8 mouse cellular contexts compared by ENCODE assay signal in genomic region chr11:97021121-97021765, GRCm38 (mm10). TPM values are rescaled to one million over a fixed set of nuclear protein-coding genes. Genes with fewer than 3 reads are reported as not detected.
A peak's percentile ranks its signal among the peaks of the same experiment; 100 is the strongest.
DNase-seq lines count a peak whose midpoint lies in the region; ATAC-seq lines count a peak whose summit lies in the region.

No protein-coding gene starts in this region.

- peak overlapping the region; percentile 61 for H3K4me3 ChIP-seq in lung, embryonic 16.5 days (ENCODE audit: low read length)
- H3K4me3 ChIP-seq in embryonic facial prominence, embryonic 14.5 days (ENCODE audit: low read depth, low read length): peak overlapping the region; percentile 56
- peak overlapping the region; percentile 30 for H3K4me3 ChIP-seq in limb, embryonic 11.5 days (ENCODE audit: low read depth, low read length)

- H3K36me3 ChIP-seq in lung, embryonic 16.5 days (ENCODE audit: control insufficient read depth, insufficient read depth, low read length): no peaks in the 10 kb centered on the region
- H3K36me3 ChIP-seq in embryonic facial prominence, embryonic 14.5 days (ENCODE audit: control insufficient read depth, insufficient read depth, low read length): no peaks in the 10 kb centered on the region
- H3K36me3 ChIP-seq in limb, embryonic 11.5 days (ENCODE audit: control insufficient read depth, insufficient read depth, low read length): no peaks in the 10 kb centered on the region
- H3K36me3 ChIP-seq in splenic B cell, adult 2 months (ENCODE audit: control insufficient read depth, insufficient read depth, low read length, poor library complexity, severe bottlenecking): no peaks in the 10 kb centered on the region

- H3K9me3 ChIP-seq in lung, embryonic 16.5 days (ENCODE audit: control insufficient read depth, low read length): no peaks in the 10 kb centered on the region
- no peaks in the 10 kb centered on the region for H3K9me3 ChIP-seq in embryonic facial prominence, embryonic 14.5 days (ENCODE audit: control insufficient read depth, low read length)
- no peaks in the 10 kb centered on the region for H3K9me3 ChIP-seq in limb, embryonic 11.5 days (ENCODE audit: control insufficient read depth, low read length)

- 2% methylated on average over 27 of the region's 27 CpGs for WGBS in lung, embryonic 16.5 days
- under 1% methylated on average over 17 of the region's 27 CpGs for WGBS in embryonic facial prominence, embryonic 14.5 days
- 2% methylated on average over 26 of the region's 27 CpGs for WGBS in limb, embryonic 11.5 days

- intact Hi-C loops in gastrocnemius, postnatal 36 days (cut with DNase I): no loop called here

- ATAC-seq in lung, embryonic 16.5 days (ENCODE audit: low read depth): no peak
- ATAC-seq in embryonic facial prominence, embryonic 14.5 days (ENCODE audit: low read depth): no peak; the same call in 1 of the 2 replicates
- ATAC-seq in limb, embryonic 11.5 days (ENCODE audit: insufficient number of reproducible peaks, low FRiP score, low TSS enrichment, low read depth): no peak
- ATAC-seq in granulocyte monocyte progenitor cell, adult 5-6 weeks (replicated peaks; ENCODE audit: poor library complexity, severe bottlenecking): no peak

- H3K4me1 ChIP-seq in lung, embryonic 16.5 days (replicated peaks; ENCODE audit: control insufficient read depth, insufficient read depth, low read length): peaks cover 34% of the 10 kb centered on the region
- H3K4me1 ChIP-seq in embryonic facial prominence, embryonic 14.5 days (ENCODE audit: control insufficient read depth, insufficient read depth, low read length): peaks cover 14% of the 10 kb centered on the region
- H3K4me1 ChIP-seq in limb, embryonic 11.5 days (ENCODE audit: control insufficient read depth, insufficient read depth, low read length): peaks cover 31% of the 10 kb centered on the region

- no peak overlapping the region for H3K27ac ChIP-seq in lung, embryonic 16.5 days (ENCODE audit: low read length)
- H3K27ac ChIP-seq in embryonic facial prominence, embryonic 14.5 days (replicated peaks; ENCODE audit: low read depth, low read length): no peak overlapping the region
- H3K27ac ChIP-seq in limb, embryonic 11.5 days (replicated peaks; ENCODE audit: low read depth, low read length): no peak overlapping the region

- peaks cover 71% of the 10 kb centered on the region for H3K27me3 ChIP-seq in lung, embryonic 16.5 days (ENCODE audit: control insufficient read depth, insufficient read depth, low read depth, low read length)
- peaks cover 85% of the 10 kb centered on the region for H3K27me3 ChIP-seq in embryonic facial prominence, embryonic 14.5 days (replicated peaks; ENCODE audit: control insufficient read depth, insufficient read depth, low read length)
- peaks cover 71% of the 10 kb centered on the region for H3K27me3 ChIP-seq in limb, embryonic 11.5 days (ENCODE audit: control insufficient read depth, insufficient read depth, low read length)
- H3K27me3 ChIP-seq in splenic B cell, adult 2 months (ENCODE audit: control insufficient read depth, insufficient read depth, low read length, poor library complexity, severe bottlenecking): peaks cover 2% of the 10 kb centered on the region; the same call in 1 of the 2 replicates

- peak overlapping the region; percentile 97 for H3K4me2 ChIP-seq in lung, embryonic 16.5 days (ENCODE audit: low read depth, low read length)
- peak overlapping the region; percentile 88 for H3K4me2 ChIP-seq in embryonic facial prominence, embryonic 14.5 days (ENCODE audit: low read depth, low read length)
- peak overlapping the region; percentile 83 for H3K4me2 ChIP-seq in limb, embryonic 11.5 days (ENCODE audit: low read depth, severe bottlenecking)

- DNase-seq in lung, postnatal 14 days: no peak
- DNase-seq in embryonic facial prominence, embryonic 14.5 days (ENCODE audit: low spot score): no peak
- DNase-seq in limb, embryonic 11.5 days (ENCODE audit: low spot score): peak; percentile 52
- DNase-seq in splenic B cell, adult 2 months (ENCODE audit: low read depth, low spot score): peak; percentile 25
- no peak for DNase-seq in urinary bladder, postnatal 4 days (ENCODE audit: low spot score in 2 of 2)
- no peak for DNase-seq in gastrocnemius, postnatal 36 days

- H3K9ac ChIP-seq in lung, embryonic 16.5 days (ENCODE audit: low read length): peak overlapping the region; percentile 73
- H3K9ac ChIP-seq in embryonic facial prominence, embryonic 14.5 days (ENCODE audit: low read depth, low read length): peak overlapping the region; percentile 61
- H3K9ac ChIP-seq in limb, embryonic 11.5 days (ENCODE audit: low read length): no peak overlapping the region; the same call in 1 of the 2 replicates

RNA-seq across cellular contexts. Expression of gene Sp6, which starts 8.0 kb away (rescaled TPM):
- polyA plus RNA-seq in lung, embryonic 16.5 days (2015; fragmentation: Nextera tagmentation; extraction: Ambion mirVana): 0.59 and 0.62 TPM in 2 replicates
- 2.1 and 2.9 TPM in 2 replicates for polyA plus RNA-seq in embryonic facial prominence, embryonic 14.5 days (2014; fragmentation: Nextera tagmentation; extraction: Ambion mirVana)
- polyA plus RNA-seq in limb, embryonic 11.5 days (2014; fragmentation: Nextera tagmentation; extraction: Ambion mirVana): 2.1 and 2.4 TPM in 2 replicates
- 0.26 and 0.37 TPM in 2 replicates for total RNA-seq in granulocyte monocyte progenitor cell, adult 5-6 weeks (2014; fragmentation: Nextera tagmentation)
- not detected in 2 replicates for total RNA-seq in granulocyte monocyte progenitor cell, adult 5-6 weeks (2017)
- not detected for total RNA-seq in gastrocnemius, postnatal 36 days (2021)

RNA-seq across cellular contexts. Expression of gene Scrn2, which starts 8.5 kb away (rescaled TPM):
- 29.7 and 32.9 TPM in 2 replicates for polyA plus RNA-seq in lung, embryonic 16.5 days (2015; fragmentation: Nextera tagmentation; extraction: Ambion mirVana)
- 14.7 and 16.1 TPM in 2 replicates for polyA plus RNA-seq in embryonic facial prominence, embryonic 14.5 days (2014; fragmentation: Nextera tagmentation; extraction: Ambion mirVana)
- polyA plus RNA-seq in limb, embryonic 11.5 days (2014; fragmentation: Nextera tagmentation; extraction: Ambion mirVana): 31.9 and 34.4 TPM in 2 replicates
- total RNA-seq in granulocyte monocyte progenitor cell, adult 5-6 weeks (2014; fragmentation: Nextera tagmentation): 12.2 and 22.1 TPM in 2 replicates
- 22.0 and 30.0 TPM in 2 replicates for total RNA-seq in granulocyte monocyte progenitor cell, adult 5-6 weeks (2017)
- total RNA-seq in gastrocnemius, postnatal 36 days (2021): 1 to 10 TPM; 9.6 to 9.8 TPM

RNA-seq across cellular contexts. Expression of gene Lrrc46, which starts 20.0 kb away (rescaled TPM):
- 8.7 and 11.3 TPM in 2 replicates for polyA plus RNA-seq in lung, embryonic 16.5 days (2015; fragmentation: Nextera tagmentation; extraction: Ambion mirVana)
- polyA plus RNA-seq in embryonic facial prominence, embryonic 14.5 days (2014; fragmentation: Nextera tagmentation; extraction: Ambion mirVana): 2.5 and 7.3 TPM in 2 replicates
- 0.79 and 1.4 TPM in 2 replicates for polyA plus RNA-seq in limb, embryonic 11.5 days (2014; fragmentation: Nextera tagmentation; extraction: Ambion mirVana)
- not detected in 2 replicates for total RNA-seq in granulocyte monocyte progenitor cell, adult 5-6 weeks (2014; fragmentation: Nextera tagmentation)
- total RNA-seq in granulocyte monocyte progenitor cell, adult 5-6 weeks (2017): 0.10 and 1.1 TPM in 2 replicates
- under 1 TPM in 1 of 2 experiments, not detected in 1; 0.20 TPM for total RNA-seq in gastrocnemius, postnatal 36 days (2021)

RNA-seq across cellular contexts. Expression of gene Mrpl10, which starts 20.1 kb away (rescaled TPM):
- polyA plus RNA-seq in lung, embryonic 16.5 days (2015; fragmentation: Nextera tagmentation; extraction: Ambion mirVana): 74.1 and 76.5 TPM in 2 replicates
- polyA plus RNA-seq in embryonic facial prominence, embryonic 14.5 days (2014; fragmentation: Nextera tagmentation; extraction: Ambion mirVana): 68.9 and 78.1 TPM in 2 replicates
- 93.0 and 96.5 TPM in 2 replicates for polyA plus RNA-seq in limb, embryonic 11.5 days (2014; fragmentation: Nextera tagmentation; extraction: Ambion mirVana)
- total RNA-seq in granulocyte monocyte progenitor cell, adult 5-6 weeks (2014; fragmentation: Nextera tagmentation): 44.6 and 51.7 TPM in 2 replicates
- total RNA-seq in granulocyte monocyte progenitor cell, adult 5-6 weeks (2017): 22.9 and 23.2 TPM in 2 replicates
- 10 to 100 TPM; 40.8 to 45.5 TPM for total RNA-seq in gastrocnemius, postnatal 36 days (2021)

RNA-seq across cellular contexts. Expression of gene Osbpl7, which starts 29.2 kb away (rescaled TPM):
- polyA plus RNA-seq in lung, embryonic 16.5 days (2015; fragmentation: Nextera tagmentation; extraction: Ambion mirVana): 12.4 and 14.3 TPM in 2 replicates
- polyA plus RNA-seq in embryonic facial prominence, embryonic 14.5 days (2014; fragmentation: Nextera tagmentation; extraction: Ambion mirVana): 5.0 and 7.1 TPM in 2 replicates
- 5.8 and 6.3 TPM in 2 replicates for polyA plus RNA-seq in limb, embryonic 11.5 days (2014; fragmentation: Nextera tagmentation; extraction: Ambion mirVana)
- 24.4 and 29.4 TPM in 2 replicates for total RNA-seq in granulocyte monocyte progenitor cell, adult 5-6 weeks (2014; fragmentation: Nextera tagmentation)
- 7.9 and 8.5 TPM in 2 replicates for total RNA-seq in granulocyte monocyte progenitor cell, adult 5-6 weeks (2017)
- total RNA-seq in gastrocnemius, postnatal 36 days (2021): 1 to 10 TPM; 2.6 to 2.9 TPM

Comparison
In these comparisons a context has a peak if more than half of its experiments do, and no peak if none do; other contexts are left out.
1. DNase-seq: peak in limb, embryonic 11.5 days (single experiment) and splenic B cell, adult 2 months (single experiment); none in lung, postnatal 14 days (single experiment), embryonic facial prominence, embryonic 14.5 days (single experiment), urinary bladder, postnatal 4 days (0 of 2) and gastrocnemius, postnatal 36 days (0 of 2).
2. Peak in every context shown above with its lines, with median percentiles within 50 percentile points of each other: H3K4me2 ChIP-seq and H3K4me3 ChIP-seq.